Mouse (Mus musculus): ENCODE measurements around the gene Nadk.

- TF ChIP-seq CTCF (IDR thresholded peaks at IDR 0.05; ENCODE audit: low read depth) (peak; percentile 40), EP300 (IDR thresholded peaks at IDR 0.05; ENCODE audit: low read depth) (no peak)
Measured at GRCm38 (mm10) chr4:155563400-155564231, 1.4 kb downstream of the Nadk start.
